Mouse (Mus musculus) G1E (cell line): ENCODE results near the gene Metap1d.

Experiments
- CTCF ChIP-seq: IDR thresholded peaks from 2 replicates; pipeline ENCODE4 v1.5.1; 2012; ENCODE audit warnings: low read depth, low read length, inconsistent platforms, mixed read lengths
- GATA1 ChIP-seq: IDR thresholded peaks from 2 replicates; pipeline ENCODE4 v1.6.1; 2012; ENCODE audit warnings: borderline replicate concordance, low read length, inconsistent platforms, mixed read lengths

- TF ChIP-seq GATA1 = no peak
- no peak for TF ChIP-seq CTCF
These were observed 20.8 kb downstream of the Metap1d start for GRCm38 (mm10) chr2:71473830-71474229.
